Mouse (Mus musculus): ENCODE results near the gene Cmtm4.

- TF ChIP-seq CTCF (IDR thresholded peaks at IDR 0.05 in 2 of 3, conservative IDR thresholded peaks at IDR 0.05 in 1 of 3; ENCODE audit: control insufficient read depth in 1 of 3, insufficient read depth in 1 of 3, low read depth in 2 of 3, low read length in 3 of 3, poor library complexity in 1 of 3, severe bottlenecking in 1 of 3) (no peak), MXI1 (IDR thresholded peaks at IDR 0.05; ENCODE audit: low read depth, low read length) (no peak), POLR2A (IDR thresholded peaks at IDR 0.05; ENCODE audit: control insufficient read depth in 1 of 2, insufficient read depth in 1 of 2, low read depth in 1 of 2, low read length in 2 of 2, poor library complexity in 1 of 2) (no peak), HCFC1 (IDR thresholded peaks at IDR 0.05; ENCODE audit: low read depth, low read length) (no peak), RAD21 (IDR thresholded peaks at IDR 0.05; ENCODE audit: low read depth, low read length) (no peak), USF2 (IDR thresholded peaks at IDR 0.05; ENCODE audit: borderline replicate concordance in 1 of 2, insufficient read depth in 1 of 2, low read depth in 1 of 2, low read length in 2 of 2) (no peak), NELFE (IDR thresholded peaks at IDR 0.05; ENCODE audit: low read depth, low read length) (no peak), RCOR1 (IDR thresholded peaks at IDR 0.05; ENCODE audit: low read depth, low read length) (no peak), CHD2 (IDR thresholded peaks at IDR 0.05; ENCODE audit: low read length) (no peak), MAX (IDR thresholded peaks at IDR 0.05; ENCODE audit: low read length) (no peak)
Measured at GRCm38 (mm10) chr8:104374269-104374668, 21.3 kb downstream of the Cmtm4 start.
